Mouse (Mus musculus) layer of hippocampus, postnatal 14 days (tissue): ENCODE measurements around the gene Sept12. TPM values are rescaled to one million over a fixed set of nuclear protein-coding genes. Genes with fewer than 3 reads are reported as not detected.

Experiments
- DNase-seq, 2 experiments: peaks; one replicate each; pipeline ENCODE4 v3.0.0; 2021 to 2022; ENCODE audit warnings: low spot score in 2 of 2, mixed read lengths in 1 of 2
- long read RNA-seq, 2 experiments: library from polyadenylated mRNA; stranded (forward); transcript quantifications; one replicate each; pipeline ENCODE4 v2.0.0; 2021
- total RNA-seq, 2 experiments: library from RNA; stranded (reverse); gene quantifications; 2 replicates each; pipeline ENCODE4 v1.2.3; 2021

Gene Sept12
- total RNA-seq, result not detected
- long read RNA-seq, experiment 1, result 0 reads
- long read RNA-seq, experiment 2, result 0 reads

GRCm38 (mm10) chr16:4997553-4997952, at the start of gene Sept12:
Sept12 (minus strand) TSS chr16:4997852.
- no peak for DNase-seq

DNA sequence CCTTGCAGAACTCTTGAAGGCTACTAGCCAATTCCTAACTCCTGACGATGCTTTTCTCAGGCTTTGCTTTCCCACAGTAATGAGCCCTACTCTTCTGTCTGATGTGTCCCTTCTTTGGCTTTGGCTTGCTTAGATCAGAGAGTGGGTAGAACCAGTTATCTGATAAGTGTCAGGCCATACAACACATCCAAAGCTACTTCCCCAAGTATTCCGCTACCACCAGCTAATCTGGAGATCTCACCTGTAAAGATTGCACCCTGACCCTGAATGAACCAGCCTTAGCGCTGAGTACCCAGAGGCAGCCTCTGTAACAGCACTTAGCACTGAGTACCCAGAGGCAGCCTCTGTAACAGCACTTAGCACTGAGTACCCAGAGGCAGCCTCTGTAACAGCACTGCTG, 47.7 kb upstream of the Sept12 start:
- no peak for DNase-seq

- DNase-seq, result no peak
Measured at GRCm38 (mm10) chr16:5036649-5037234, 39.1 kb upstream of the Sept12 start.

DNA sequence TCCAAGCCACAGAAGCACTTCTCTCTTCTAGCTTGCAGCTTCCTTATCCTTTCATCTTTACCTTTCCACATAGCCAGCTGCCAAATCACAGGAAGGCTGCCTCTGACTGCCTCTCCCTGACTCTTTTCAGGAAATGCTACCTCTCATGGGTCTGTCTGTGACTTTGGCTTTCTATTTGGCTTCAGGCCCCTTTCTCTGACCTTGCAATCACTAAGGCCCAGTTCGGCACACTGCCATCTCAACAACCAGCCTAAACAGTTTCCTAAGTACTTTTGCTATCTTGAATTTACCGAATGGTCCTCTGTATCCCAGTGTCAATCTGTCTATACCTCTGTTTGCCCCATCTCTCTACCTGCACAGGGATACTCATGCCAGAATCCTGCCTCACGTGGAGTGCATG, 37.9 kb upstream of the Sept12 start:
- DNase-seq, result no peak

DNA sequence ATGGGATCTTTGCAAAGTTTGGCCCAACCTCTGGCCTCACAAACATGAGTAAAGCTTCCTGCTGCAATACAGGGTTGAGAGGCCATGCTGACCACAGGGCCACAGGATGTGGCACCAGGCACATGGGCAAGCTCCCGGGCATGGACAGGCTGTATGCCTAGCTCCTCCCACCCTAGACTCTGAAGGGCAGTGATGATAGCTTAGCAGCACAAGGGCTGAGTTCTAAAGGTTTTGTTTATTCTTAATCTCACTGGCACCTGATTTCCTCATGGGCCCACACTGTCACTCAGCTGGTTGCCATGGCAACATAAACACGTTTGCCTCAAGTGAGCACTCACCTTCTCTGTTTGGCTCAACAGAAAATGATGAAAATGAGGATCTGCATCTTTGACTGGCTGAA, 32.2 kb upstream of the Sept12 start:
- no peak for DNase-seq

DNA sequence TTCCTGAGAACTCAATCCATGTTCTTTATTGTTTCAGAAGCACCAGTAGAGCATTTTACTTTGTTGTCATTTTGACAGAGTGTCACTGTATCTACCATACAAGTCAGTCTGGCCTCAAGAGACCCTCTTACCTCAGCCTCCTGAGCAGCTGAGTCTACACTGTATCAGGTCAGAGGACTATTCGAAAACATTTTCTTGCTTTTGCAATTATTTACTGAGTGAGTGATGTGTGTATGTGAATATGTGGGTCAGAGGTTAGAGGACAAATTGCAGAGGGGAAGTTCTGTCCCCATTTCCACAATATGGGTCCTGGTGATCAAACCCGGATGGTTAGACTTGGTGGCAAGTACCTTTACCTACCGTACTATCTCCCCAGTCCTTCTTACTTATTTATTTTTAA, 26.4 kb upstream of the Sept12 start:
- no peak for DNase-seq

GRCm38 (mm10) chr16:5014578-5014977, 16.9 kb upstream of the Sept12 start:
- no peak for DNase-seq

DNA sequence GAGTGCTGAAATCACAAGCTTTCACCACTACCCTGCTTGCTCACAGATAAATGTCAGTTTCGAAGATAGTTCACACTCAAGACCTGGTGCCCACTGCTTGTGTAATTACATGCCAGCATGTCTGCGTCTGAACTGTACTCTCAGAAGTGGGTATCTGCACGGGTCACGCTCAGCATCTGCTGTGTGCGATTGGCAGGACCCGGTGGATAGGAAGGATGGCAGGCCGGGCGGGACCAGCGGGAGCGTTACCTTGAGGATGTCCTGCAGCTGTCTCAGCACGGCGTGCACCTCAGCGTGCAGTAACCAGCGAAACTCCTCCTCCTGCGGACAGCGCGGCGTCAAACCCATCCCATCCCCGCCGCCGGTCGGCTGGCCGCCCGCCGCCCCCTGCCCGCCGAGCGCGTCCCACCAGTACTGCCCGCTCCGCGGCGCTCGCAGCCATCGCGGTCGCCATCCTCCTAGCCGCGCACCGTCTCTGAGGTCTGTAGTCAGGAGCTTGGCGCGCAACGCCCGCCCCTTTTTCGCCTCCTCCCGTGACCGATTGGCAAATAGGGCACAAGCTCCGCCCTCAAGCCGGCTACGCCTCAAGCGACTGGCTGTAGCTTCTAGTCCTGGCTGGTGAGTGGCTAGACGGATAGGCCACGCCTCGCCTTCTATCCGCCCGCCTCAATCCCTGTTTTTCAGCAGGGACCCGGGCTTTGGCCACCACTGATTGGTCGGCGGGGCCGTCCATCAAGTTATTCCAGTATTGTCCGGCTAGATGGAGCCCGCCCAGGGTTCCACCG, 15.6 kb upstream of the Sept12 start, which contains the start of gene Rogdi:
Rogdi (minus strand) TSS at position 500 of the 785 bp plus-strand sequence.
- DNase-seq, result peak; percentile 96 to 99

DNA sequence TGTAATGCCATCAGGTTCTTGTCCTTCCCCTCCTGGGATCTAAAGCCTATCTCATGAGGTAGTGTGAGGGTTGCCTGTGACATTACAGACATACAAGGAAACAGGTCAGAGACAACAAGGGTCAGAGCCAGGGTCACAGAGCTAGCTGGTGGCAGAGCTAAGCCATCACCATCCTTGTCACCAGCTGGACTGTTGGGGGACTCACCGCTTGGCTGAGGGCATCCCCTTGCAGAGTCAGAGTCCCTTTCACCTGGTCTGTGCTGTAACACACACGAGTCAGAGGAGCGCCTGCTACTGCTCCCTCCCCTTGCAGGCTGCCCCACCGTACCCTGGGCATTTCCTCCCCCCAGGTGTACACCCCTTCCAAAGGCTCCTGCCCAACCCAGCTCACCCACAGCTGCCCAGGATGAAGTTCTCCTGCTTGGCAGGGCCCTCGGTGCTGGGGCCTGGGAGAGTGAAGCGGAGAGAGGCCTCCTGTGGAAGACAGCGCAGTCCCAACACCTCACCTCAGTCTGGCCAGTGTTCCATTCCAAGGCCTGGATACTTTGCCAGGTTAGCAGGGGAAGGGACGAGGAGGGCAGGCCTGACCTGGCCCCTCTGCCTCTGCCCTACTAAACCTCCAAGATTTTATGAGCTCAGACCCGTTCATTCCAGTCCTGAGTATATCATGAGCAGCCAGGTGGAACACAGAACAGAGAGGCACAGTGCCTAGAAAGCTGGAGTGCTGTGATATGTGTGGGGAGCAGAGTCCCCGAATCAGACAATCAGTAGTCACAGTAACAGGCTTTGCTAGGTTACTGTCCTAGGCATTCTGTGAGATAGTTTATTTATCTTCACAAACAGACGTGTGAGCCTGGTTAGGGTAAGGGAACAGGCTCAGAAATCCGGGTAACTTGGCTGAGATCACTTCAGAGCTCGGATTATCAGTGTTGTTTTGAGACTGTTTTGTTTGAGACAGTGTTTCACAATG, 14.7 kb upstream of the Sept12 start:
- DNase-seq, result peak; percentile 21 to 50

DNA sequence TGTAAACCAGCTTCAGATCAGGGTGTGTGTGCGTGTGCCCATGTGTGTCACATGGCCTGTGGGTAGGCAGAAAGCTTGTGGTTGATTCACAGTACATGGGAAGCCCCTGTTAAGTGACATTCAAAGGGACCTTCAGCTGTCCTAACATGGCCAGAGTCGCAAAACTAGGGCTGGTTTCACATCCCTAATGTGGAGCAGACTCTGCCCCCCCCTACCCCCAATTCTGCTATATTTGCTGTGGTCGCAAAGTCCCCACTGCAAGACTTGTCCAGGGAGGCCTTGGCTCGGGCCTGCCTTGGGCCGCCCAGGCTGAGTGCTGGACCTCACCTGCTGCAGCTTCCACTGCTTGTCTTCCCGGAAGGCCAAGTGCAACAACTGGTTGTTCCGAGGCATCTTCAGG, 13.6 kb upstream of the Sept12 start:
- DNase-seq, result no peak

DNA sequence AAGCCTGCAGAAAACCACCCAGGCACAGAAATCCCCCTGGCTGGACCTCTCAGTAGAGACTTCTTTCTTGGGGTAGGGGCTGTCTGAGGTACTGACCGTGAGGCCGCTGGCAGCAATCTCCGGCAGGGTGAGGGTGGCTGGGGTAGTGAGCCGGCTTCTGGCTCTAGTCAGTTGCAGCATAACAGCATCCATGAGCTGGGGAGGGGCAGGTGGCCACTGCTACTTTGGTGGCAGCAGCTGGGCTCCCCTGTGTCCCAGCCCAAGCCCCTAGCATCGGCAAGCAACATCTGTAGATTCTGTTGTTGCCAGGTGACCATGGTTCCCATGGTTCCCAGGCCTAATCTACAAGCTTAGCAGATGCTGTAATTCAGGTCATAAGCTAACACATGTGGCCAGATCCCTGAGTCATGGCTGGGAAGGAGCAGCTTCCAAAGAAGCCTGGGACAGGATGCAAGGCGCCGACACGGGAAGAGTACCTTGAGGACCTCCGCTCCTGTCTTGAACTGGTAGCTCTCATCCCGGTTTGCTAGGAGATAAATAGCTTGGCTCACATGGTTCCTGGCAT, 12.8 kb upstream of the Sept12 start:
- no peak for DNase-seq

- DNase-seq, result no peak
Measured at GRCm38 (mm10) chr16:5008076-5008475, 10.4 kb upstream of the Sept12 start.

GRCm38 (mm10) chr16:5007492-5007891, 9.8 kb upstream of the Sept12 start:
- DNase-seq, result no peak

GRCm38 (mm10) chr16:5007067-5007466, 9.4 kb upstream of the Sept12 start, which contains the start of gene Smim22:
Smim22 (plus strand) TSS chr16:5007288.
- no peak for DNase-seq

GRCm38 (mm10) chr16:5000611-5001010, 3.0 kb upstream of the Sept12 start:
- DNase-seq, result no peak

DNA sequence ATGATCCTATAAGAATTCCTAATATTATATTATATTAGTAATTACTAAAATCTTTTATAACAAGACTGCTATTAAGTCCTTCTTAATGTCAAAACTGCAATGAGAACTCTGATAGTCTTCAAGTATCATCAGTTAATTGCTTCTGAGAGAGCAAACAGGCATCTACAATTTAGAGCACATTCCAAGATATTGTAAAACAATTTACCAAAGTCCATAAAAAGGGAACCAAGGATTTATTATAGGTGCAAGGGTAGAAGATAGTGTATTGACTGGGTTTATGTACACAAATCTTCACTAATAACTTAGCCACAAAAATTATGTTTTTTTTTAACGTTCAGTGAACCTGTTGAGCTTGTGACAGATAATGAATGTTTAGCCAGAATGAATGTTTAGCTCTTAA, 1.3 kb upstream of the Sept12 start:
- no peak for DNase-seq

GRCm38 (mm10) chr16:4993276-4993675, 4.4 kb downstream of the Sept12 start:
- DNase-seq, result no peak

GRCm38 (mm10) chr16:4984717-4985116, 12.9 kb downstream of the Sept12 start:
- DNase-seq, result no peak

DNA sequence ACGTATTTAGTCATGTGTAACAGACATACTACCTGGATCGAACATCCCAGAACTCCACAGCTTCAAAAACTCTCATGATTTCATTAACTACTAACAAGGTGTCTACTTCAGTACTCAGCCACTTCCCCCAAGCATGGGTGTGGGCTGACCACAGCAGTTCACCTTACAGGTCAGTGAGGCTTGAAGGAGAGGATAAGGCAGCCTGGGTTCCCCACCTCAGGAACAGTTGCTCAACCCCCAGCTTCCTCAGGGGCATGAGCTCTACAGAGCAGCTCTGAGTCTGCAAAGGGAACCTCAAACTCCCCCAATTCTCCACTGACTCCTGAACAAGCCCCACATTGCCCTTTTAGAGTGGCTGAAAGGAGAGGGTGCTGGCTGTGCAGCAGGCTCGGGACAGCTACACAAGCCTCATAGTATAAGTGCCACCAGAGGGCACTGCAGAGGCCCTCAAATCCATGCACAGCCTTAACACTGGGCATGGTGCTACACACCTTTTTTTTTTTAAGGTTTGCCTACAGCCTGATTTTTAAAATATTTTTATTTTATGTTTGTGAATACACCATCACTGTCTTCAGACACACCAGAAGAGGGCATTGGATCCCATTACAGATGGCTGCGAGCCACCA, 17.8 kb downstream of the Sept12 start:
- no peak for DNase-seq

GRCm38 (mm10) chr16:4978275-4979051, 19.2 kb downstream of the Sept12 start:
- DNase-seq, result no peak
